Mouse (Mus musculus) cerebellum, adult 9-10 months (tissue): ENCODE data around the gene Slc2a8.

Source experiments
- DNase-seq: peaks from one replicate; pipeline ENCODE4 v3.0.0; 2022

The Slc2a8 gene

DNA sequence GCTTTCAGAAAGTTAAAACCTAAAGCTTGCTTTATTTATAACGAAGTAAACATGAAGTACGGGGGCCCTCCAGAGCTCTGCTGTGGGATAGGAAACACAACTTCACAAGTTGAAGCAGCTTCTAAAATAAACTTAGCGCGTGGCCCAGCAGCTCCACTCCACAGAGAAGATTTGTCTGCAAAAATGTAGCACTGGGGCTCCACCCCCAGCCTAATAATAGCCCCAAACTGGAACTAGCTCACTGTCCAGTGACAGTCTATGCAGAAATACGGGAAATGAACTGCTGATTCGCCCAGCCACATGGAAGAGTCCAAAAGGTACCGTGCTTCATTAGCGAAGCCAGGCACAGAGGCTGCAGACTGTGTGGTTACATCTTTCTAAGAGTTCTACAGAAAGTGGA lies 12.6 kb downstream of the Slc2a8 start:
- peak; percentile 39 for DNase-seq

GRCm38 (mm10) chr2:32968024-32968614 lies 13.8 kb downstream of the Slc2a8 start:
- peak; percentile 58 for DNase-seq

DNA sequence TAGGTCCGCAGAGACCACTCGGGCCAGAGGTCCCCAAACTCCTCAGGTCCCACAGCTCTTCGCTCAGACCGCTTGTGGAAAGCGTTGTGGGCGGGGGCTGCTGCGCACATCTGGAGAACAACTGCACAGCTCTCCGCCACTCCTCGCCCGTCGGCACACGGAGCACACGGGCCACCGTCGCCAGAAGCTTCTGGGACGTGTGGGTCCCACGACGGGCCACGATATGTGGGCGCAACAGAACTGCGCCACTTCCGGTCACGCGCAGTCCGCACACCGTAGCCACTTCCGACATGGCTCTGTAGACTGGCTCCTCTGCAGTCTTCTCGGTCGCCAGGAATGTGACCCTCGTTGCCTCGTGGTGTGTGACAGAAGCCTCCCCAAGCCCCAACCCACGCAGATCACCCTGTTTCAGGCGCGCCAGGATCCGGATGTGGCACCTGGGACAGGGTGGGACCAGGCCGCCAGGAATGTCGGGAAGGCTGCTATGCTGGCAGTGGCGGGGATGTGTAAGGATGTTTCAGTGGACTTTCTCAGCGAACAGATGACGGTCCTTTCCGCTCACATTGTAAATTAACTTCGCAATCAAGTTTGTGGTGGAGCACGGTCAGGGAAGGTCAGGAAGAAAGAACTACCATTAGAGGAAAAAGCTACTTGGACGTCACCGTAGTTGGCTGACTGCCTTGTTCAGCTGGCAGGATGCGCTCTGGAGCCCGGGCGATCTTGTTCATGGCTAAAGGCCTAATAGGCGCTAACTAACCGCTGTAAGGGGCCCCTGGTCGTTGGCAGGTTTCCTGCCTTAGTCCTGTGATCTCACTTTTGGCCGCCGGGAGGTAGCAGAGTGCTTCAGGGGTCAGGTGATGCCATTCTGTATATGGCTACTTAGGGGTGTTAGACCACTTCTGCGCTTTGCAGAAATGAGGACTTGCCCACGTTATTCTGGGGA lies 14.9 kb downstream of the Slc2a8 start:
- DNase-seq: peak; percentile 86

GRCm38 (mm10) chr2:32966184-32966688 lies 15.6 kb downstream of the Slc2a8 start:
- DNase-seq: no peak

GRCm38 (mm10) chr2:32965511-32966183 lies 16.2 kb downstream of the Slc2a8 start:
- peak; percentile 50 for DNase-seq

DNA sequence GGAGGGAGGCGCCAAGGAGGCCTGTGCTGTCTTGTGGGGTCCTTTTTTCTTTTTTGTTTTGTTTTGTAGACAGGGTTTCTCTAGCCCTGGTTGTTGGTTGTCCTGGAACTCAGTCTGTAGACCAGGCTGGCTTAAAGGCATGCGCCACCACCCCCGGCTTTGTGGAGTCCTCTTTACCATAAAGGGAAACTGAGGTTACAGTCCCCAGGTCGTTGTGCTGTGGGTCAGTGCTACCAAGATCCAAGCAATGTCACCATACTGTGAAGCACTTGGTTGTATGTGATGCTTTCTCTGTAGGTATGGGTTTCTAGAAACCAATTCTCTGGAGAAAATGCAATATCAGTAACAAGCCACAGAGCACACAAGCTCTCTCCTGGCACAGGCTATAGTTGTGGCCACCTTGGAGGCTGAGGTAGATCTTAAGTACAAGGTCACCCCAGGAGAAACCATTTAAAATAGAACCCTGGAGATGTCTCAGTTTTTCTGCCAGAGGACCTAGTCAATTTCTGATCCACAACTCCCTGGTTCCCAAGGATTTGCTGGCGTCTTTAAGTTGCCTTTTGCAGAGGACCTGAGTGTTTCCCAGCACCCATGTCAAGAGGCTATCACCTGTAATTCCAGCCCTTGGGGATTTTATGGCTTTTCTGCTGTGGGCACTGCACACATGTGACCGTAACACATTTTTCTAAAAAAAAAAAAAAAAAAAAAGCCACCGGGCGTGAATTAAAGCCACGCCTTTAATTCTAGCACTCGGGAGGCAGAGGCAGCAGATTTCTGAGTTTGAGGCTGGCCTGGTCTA lies 17.0 kb downstream of the Slc2a8 start:
- peak; percentile 29 for DNase-seq

GRCm38 (mm10) chr2:32963981-32964380 lies 17.9 kb downstream of the Slc2a8 start:
- DNase-seq: peak; percentile 23

GRCm38 (mm10) chr2:32963544-32963943 lies 18.3 kb downstream of the Slc2a8 start:
- DNase-seq: no peak

- DNase-seq: peak; percentile 36
Observed at GRCm38 (mm10) chr2:32962875-32963220, 19.0 kb downstream of the Slc2a8 start.

- peak; percentile 43 for DNase-seq
Observed at GRCm38 (mm10) chr2:32962062-32962874, 19.6 kb downstream of the Slc2a8 start.

GRCm38 (mm10) chr2:32961192-32961995 lies 20.5 kb downstream of the Slc2a8 start, which contains the start of the genes Rpl12 and Lrsam1:
TSS of gene Rpl12 (plus strand) at chr2:32961559.
TSS of gene Lrsam1 (minus strand) at chr2:32961614.
- peak; percentile 89 for DNase-seq

DNA sequence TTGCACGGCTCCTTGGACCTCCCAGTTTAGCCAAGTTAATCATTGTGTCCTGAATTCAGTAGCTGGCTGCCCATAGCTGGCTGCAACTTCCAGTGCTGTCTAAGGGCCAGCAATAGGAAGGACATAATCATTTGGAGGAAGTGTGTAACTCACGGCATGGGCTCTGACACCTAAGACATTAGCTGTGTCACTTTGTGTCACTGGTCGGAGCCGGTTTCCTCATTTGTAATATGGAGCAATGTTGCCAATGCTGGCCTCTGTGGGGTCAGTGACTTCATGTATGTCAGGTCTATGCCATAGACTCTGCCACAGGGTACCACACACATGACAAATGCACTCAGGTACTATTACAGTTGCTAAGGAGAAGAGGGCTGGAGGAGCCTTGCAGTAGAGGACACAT lies 21.6 kb downstream of the Slc2a8 start:
- peak; percentile 47 for DNase-seq

DNA sequence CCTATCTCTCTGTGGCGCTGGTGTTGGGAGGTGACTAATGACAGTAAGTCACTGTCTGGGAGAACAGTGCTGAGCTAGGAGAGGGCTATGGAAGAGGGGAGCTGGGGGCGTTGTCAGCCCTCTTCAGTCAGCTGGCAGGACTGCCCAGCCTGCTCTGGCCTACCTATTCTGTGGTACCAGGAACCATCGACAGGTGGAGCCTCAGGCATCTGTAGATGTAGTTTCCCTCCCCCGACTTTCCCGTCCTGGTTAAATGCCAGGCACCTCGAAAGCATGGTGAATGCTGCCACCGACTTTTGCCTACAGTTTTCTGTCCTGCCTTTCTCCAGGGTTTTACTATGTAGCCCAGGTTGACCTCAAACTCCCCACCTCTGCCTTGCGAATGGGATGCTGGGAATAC lies 24.5 kb downstream of the Slc2a8 start:
- peak; percentile 35 for DNase-seq

GRCm38 (mm10) chr2:32954581-32954980 lies 27.3 kb downstream of the Slc2a8 start:
- DNase-seq: no peak

GRCm38 (mm10) chr2:32947454-32947853 lies 34.4 kb downstream of the Slc2a8 start:
- no peak for DNase-seq

DNA sequence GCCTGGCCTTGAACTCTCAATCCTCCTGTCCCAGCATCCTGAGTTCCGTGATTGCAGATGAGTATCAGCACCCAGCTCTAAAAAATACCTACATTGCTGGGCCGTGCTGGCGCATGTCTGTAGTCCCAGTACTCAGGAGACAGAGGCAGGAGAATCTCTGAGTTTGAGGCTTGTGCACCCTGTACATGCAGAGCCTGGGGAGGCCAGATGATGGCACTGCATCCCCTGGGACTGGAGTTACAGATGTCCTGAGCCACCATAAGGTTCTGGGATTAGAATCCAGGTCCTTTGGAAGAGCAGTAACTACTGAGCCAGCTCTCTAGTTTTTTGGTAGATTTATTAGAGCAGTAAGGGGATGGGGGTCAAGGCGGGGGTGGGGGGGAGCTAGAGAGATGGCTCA lies 41.4 kb downstream of the Slc2a8 start:
- DNase-seq: no peak

DNA sequence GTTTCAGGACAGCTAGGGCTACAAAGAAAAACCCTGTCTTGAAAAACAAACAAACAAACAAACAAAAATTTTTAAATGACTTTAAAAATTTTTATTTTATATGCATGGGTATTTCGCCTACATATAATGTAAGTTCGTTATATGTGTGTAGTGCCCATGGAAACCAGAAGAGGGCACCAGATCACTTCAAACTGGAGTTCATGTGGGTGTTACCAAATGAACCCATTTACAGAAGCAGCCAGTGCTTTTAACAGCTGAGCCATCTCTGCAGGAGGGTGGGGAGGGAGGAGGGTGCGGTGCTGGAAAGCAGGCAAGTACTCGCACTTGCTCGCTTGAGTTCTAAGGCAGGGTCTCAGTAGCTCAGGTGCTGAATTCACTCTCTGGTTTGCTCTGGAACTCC lies 42.5 kb downstream of the Slc2a8 start:
- peak; percentile 62 for DNase-seq

GRCm38 (mm10) chr2:32938741-32939140 lies 43.1 kb downstream of the Slc2a8 start:
- no peak for DNase-seq

DNA sequence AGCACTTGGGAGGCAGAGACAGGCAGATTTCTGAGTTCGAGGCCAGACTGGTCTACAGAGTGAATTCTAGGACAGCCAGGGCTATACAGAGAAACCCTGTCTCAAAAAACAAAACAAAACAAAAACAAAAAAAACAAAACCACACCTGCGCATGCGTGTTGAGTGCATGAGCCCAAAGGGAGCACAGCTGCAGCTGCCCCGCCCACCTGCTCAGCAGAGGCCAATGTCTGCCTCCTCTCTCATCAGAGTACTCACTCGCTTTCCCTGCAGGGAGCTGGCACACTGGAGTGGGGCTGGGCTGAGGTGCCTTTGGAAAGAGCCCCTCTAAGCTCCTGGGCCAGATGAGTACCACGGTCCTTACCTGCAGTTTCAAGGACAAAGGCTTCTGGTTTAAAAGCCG lies 50.2 kb downstream of the Slc2a8 start:
- DNase-seq: no peak

GRCm38 (mm10) chr2:32928947-32929829 lies 52.7 kb downstream of the Slc2a8 start:
- DNase-seq: no peak
